Mouse (Mus musculus): ENCODE data around the gene Smim4. TPM values are rescaled to one million over a fixed set of nuclear protein-coding genes. Genes with fewer than 3 reads are reported as not detected.

Smim4 gene
- polyA plus RNA-seq, 2 experiments = 28.2 to 62.7 TPM

GRCm38 (mm10) chr14:31171821-31172220 is 43.1 kb upstream of the Smim4 start:
- no peak for TF ChIP-seq POLR2A (IDR thresholded peaks at IDR 0.05; ENCODE audit: borderline replicate concordance, extremely low read depth, insufficient read depth, insufficient read length)

GRCm38 (mm10) chr14:31171386-31171785 is 42.6 kb upstream of the Smim4 start:
- Histone ChIP-seq H3K4me1 (ENCODE audit: control insufficient read depth, insufficient read depth, low read length) (no peaks in the 10 kb centered on the region), H3K4me3 (replicated peaks; ENCODE audit: low read length) (no peak overlapping the region), H3K4me2 (replicated peaks; ENCODE audit: low read depth, low read length, severe bottlenecking) (no peak overlapping the region), H3K36me3 (ENCODE audit: control insufficient read depth, insufficient read depth, low read length) (peaks cover 66% of the 10 kb centered on the region), H3K9me3 (ENCODE audit: control insufficient read depth, low read length) (no peaks in the 10 kb centered on the region), H3K9ac (ENCODE audit: low read depth, low read length, severe bottlenecking) (no peak overlapping the region), H3K27ac (replicated peaks; ENCODE audit: low read depth, low read length) (no peak overlapping the region), H3K27me3 (ENCODE audit: control insufficient read depth, insufficient read depth, low read length) (no peaks in the 10 kb centered on the region)
- 88% methylated on average over 7 of the region's 11 CpGs for WGBS
- ATAC-seq (ENCODE audit: low FRiP score, low read depth) (no peak), DNase-seq (ENCODE audit: low spot score) (no peak)
- no peak for TF ChIP-seq POLR2A (IDR thresholded peaks at IDR 0.05; ENCODE audit: borderline replicate concordance, extremely low read depth, insufficient read depth, insufficient read length)

More at GRCm38 (mm10) chr14:31171821-31172220, 43.1 kb upstream of the Smim4 start:
- no peak overlapping the region for H3K27ac ChIP-seq (replicated peaks; ENCODE audit: low read depth, low read length)
- no peak overlapping the region for H3K4me3 ChIP-seq (replicated peaks; ENCODE audit: low read length)
- 94% methylated on average over 15 of the region's 15 CpGs for WGBS
- no peak overlapping the region for H3K4me2 ChIP-seq (replicated peaks; ENCODE audit: low read depth, low read length, severe bottlenecking)
- H3K27me3 ChIP-seq (ENCODE audit: control insufficient read depth, insufficient read depth, low read length) = no peaks in the 10 kb centered on the region
- ATAC-seq (ENCODE audit: low FRiP score, low read depth) (no peak), DNase-seq (ENCODE audit: low spot score) (no peak)
- H3K36me3 ChIP-seq (ENCODE audit: control insufficient read depth, insufficient read depth, low read length) = peaks cover 71% of the 10 kb centered on the region
- H3K4me1 ChIP-seq (ENCODE audit: control insufficient read depth, insufficient read depth, low read length) = no peaks in the 10 kb centered on the region
- H3K9me3 ChIP-seq (ENCODE audit: control insufficient read depth, low read length) = no peaks in the 10 kb centered on the region
- H3K9ac ChIP-seq (ENCODE audit: low read depth, low read length, severe bottlenecking) = no peak overlapping the region

- H3K36me3 ChIP-seq (ENCODE audit: control insufficient read depth, insufficient read depth, low read length) = peaks cover 62% of the 10 kb centered on the region
- ATAC-seq (ENCODE audit: low FRiP score, low read depth) (no peak), DNase-seq (ENCODE audit: low spot score) (no peak)
- H3K9me3 ChIP-seq (ENCODE audit: control insufficient read depth, low read length) = no peaks in the 10 kb centered on the region
- 86% methylated on average over 13 of the region's 13 CpGs for WGBS
- no peaks in the 10 kb centered on the region for H3K4me1 ChIP-seq (ENCODE audit: control insufficient read depth, insufficient read depth, low read length)
- H3K4me3 ChIP-seq (replicated peaks; ENCODE audit: low read length) = no peak overlapping the region
- no peak overlapping the region for H3K4me2 ChIP-seq (replicated peaks; ENCODE audit: low read depth, low read length, severe bottlenecking)
- no peaks in the 10 kb centered on the region for H3K27me3 ChIP-seq (ENCODE audit: control insufficient read depth, insufficient read depth, low read length)
- no peak overlapping the region for H3K27ac ChIP-seq (replicated peaks; ENCODE audit: low read depth, low read length)
- H3K9ac ChIP-seq (ENCODE audit: low read depth, low read length, severe bottlenecking) = no peak overlapping the region
- no peak for TF ChIP-seq POLR2A (IDR thresholded peaks at IDR 0.05; ENCODE audit: borderline replicate concordance, extremely low read depth, insufficient read depth, insufficient read length)
Measured at GRCm38 (mm10) chr14:31170963-31171362, 42.2 kb upstream of the Smim4 start.

GRCm38 (mm10) chr14:31169508-31169907 is 40.8 kb upstream of the Smim4 start:
- WGBS = 79% methylated on average over 6 of the region's 6 CpGs
- Histone ChIP-seq H3K9me3 (ENCODE audit: control insufficient read depth, low read length) (no peaks in the 10 kb centered on the region), H3K27me3 (ENCODE audit: control insufficient read depth, insufficient read depth, low read length) (no peaks in the 10 kb centered on the region), H3K4me1 (ENCODE audit: control insufficient read depth, insufficient read depth, low read length) (no peaks in the 10 kb centered on the region), H3K36me3 (ENCODE audit: control insufficient read depth, insufficient read depth, low read length) (peaks cover 47% of the 10 kb centered on the region), H3K4me2 (replicated peaks; ENCODE audit: low read depth, low read length, severe bottlenecking) (no peak overlapping the region), H3K4me3 (replicated peaks; ENCODE audit: low read length) (no peak overlapping the region), H3K9ac (ENCODE audit: low read depth, low read length, severe bottlenecking) (no peak overlapping the region), H3K27ac (replicated peaks; ENCODE audit: low read depth, low read length) (no peak overlapping the region)
- TF ChIP-seq POLR2A (IDR thresholded peaks at IDR 0.05; ENCODE audit: borderline replicate concordance, extremely low read depth, insufficient read depth, insufficient read length) = no peak
- no peak for DNase-seq (ENCODE audit: low spot score)
- ATAC-seq (ENCODE audit: low FRiP score, low read depth) = no peak

GRCm38 (mm10) chr14:31168425-31168824 is 39.7 kb upstream of the Smim4 start, which contains the start of gene Stab1:
Gene Stab1, minus strand, starts transcription at chr14:31168641.
- H3K4me2 ChIP-seq (replicated peaks; ENCODE audit: low read depth, low read length, severe bottlenecking) = no peak within 1 kb of the TSS; the same call in 1 of the 2 replicates
- DNase-seq (ENCODE audit: low spot score) (no peak), ATAC-seq (ENCODE audit: low FRiP score, low read depth) (no peak)
- H3K9ac ChIP-seq (ENCODE audit: low read depth, low read length, severe bottlenecking) = no peak within 1 kb of the TSS
- no peaks in the 10 kb centered on the region for H3K9me3 ChIP-seq (ENCODE audit: control insufficient read depth, low read length)
- H3K36me3 ChIP-seq (ENCODE audit: control insufficient read depth, insufficient read depth, low read length) = peaks cover 37% of the 10 kb centered on the region
- no peak for TF ChIP-seq POLR2A (IDR thresholded peaks at IDR 0.05; ENCODE audit: borderline replicate concordance, extremely low read depth, insufficient read depth, insufficient read length)
- 45% methylated on average over 10 of the region's 10 CpGs for WGBS
- no peaks in the 10 kb centered on the region for H3K4me1 ChIP-seq (ENCODE audit: control insufficient read depth, insufficient read depth, low read length)
- H3K4me3 ChIP-seq (replicated peaks; ENCODE audit: low read length) = peak within 1 kb of the TSS; percentile 10
- no peaks in the 10 kb centered on the region for H3K27me3 ChIP-seq (ENCODE audit: control insufficient read depth, insufficient read depth, low read length)
- H3K27ac ChIP-seq (replicated peaks; ENCODE audit: low read depth, low read length) = no peak within 1 kb of the TSS

GRCm38 (mm10) chr14:31166827-31167226 is 38.1 kb upstream of the Smim4 start:
- H3K27me3 ChIP-seq (ENCODE audit: control insufficient read depth, insufficient read depth, low read length) = no peaks in the 10 kb centered on the region
- H3K9me3 ChIP-seq (ENCODE audit: control insufficient read depth, low read length) = no peaks in the 10 kb centered on the region
- peaks cover 21% of the 10 kb centered on the region for H3K36me3 ChIP-seq (ENCODE audit: control insufficient read depth, insufficient read depth, low read length)
- no peak for TF ChIP-seq POLR2A (IDR thresholded peaks at IDR 0.05; ENCODE audit: borderline replicate concordance, extremely low read depth, insufficient read depth, insufficient read length)
- no peak overlapping the region for H3K4me3 ChIP-seq (replicated peaks; ENCODE audit: low read length)
- WGBS = 70% methylated on average over 9 of the region's 9 CpGs
- no peak overlapping the region for H3K4me2 ChIP-seq (replicated peaks; ENCODE audit: low read depth, low read length, severe bottlenecking)
- no peaks in the 10 kb centered on the region for H3K4me1 ChIP-seq (ENCODE audit: control insufficient read depth, insufficient read depth, low read length)
- no peak for DNase-seq (ENCODE audit: low spot score)
- ATAC-seq (ENCODE audit: low FRiP score, low read depth) = no peak
- H3K9ac ChIP-seq (ENCODE audit: low read depth, low read length, severe bottlenecking) = peak overlapping the region; percentile 2; the same call in 1 of the 2 replicates
- H3K27ac ChIP-seq (replicated peaks; ENCODE audit: low read depth, low read length) = no peak overlapping the region
